Mouse (Mus musculus): ENCODE data around the gene Clip1.

GRCm38 (mm10) chr5:123609843-123610242, 74.6 kb downstream of the Clip1 start:
- TF ChIP-seq CTCF (IDR thresholded peaks at IDR 0.05; ENCODE audit: borderline replicate concordance, insufficient read depth, low read length) (peak; percentile 89), POLR2A (IDR thresholded peaks at IDR 0.05; ENCODE audit: low read depth, low read length) (no peak)

Data from embryonic fibroblast, embryonic 13.5 days (primary cell).